Mouse (Mus musculus) neural tube, embryonic 15.5 days (tissue): ENCODE measurements around the gene Mbd5. TPM values are rescaled to one million over a fixed set of nuclear protein-coding genes. Genes with fewer than 3 reads are reported as not detected.

Experiments
- ATAC-seq: fragments of 200-750 bp; cut with Nextera tagmentation; 2 replicates; pipeline ENCODE4 v1.8.0; 2017; ENCODE audit warnings: mild to moderate bottlenecking, moderate TSS enrichment, moderate library complexity; ENCODE audit not compliant: low FRiP score
- H3K27ac ChIP-seq: fragments of 300-500 bp; sonication (generic); replicated peaks from 2 replicates; pipeline ENCODE4 v1.5.1; 2015; ENCODE audit warnings: mild to moderate bottlenecking, inconsistent platforms
- H3K27me3 ChIP-seq: fragments of 300-500 bp; sonication (generic); replicated peaks from 2 replicates; pipeline ENCODE4 v1.6.1; 2015; ENCODE audit warnings: inconsistent platforms
- H3K36me3 ChIP-seq: fragments of 300-500 bp; sonication (generic); 2 replicates; pipeline ENCODE4 v1.6.1; 2015; ENCODE audit warnings: inconsistent platforms
- H3K4me1 ChIP-seq: fragments of 300-500 bp; sonication (generic); 2 replicates; pipeline ENCODE4 v1.6.1; 2015; ENCODE audit warnings: inconsistent platforms
- H3K4me2 ChIP-seq: fragments of 300-500 bp; sonication (generic); 2 replicates; pipeline ENCODE4 v1.6.1; 2015; ENCODE audit warnings: inconsistent platforms, mild to moderate bottlenecking, moderate library complexity
- H3K4me3 ChIP-seq: fragments of 300-500 bp; sonication (generic); replicated peaks from 2 replicates; pipeline ENCODE4 v1.5.1; 2015; ENCODE audit warnings: mild to moderate bottlenecking, inconsistent platforms
- H3K9ac ChIP-seq: fragments of 300-500 bp; sonication (generic); replicated peaks from 2 replicates; pipeline ENCODE4 v1.6.1; 2015; ENCODE audit warnings: mild to moderate bottlenecking, inconsistent platforms
- H3K9me3 ChIP-seq: fragments of 300-500 bp; sonication (generic); replicated peaks from 2 replicates; pipeline ENCODE4 v1.6.1; 2016; ENCODE audit warnings: inconsistent platforms
- WGBS: fragments of 180-500 bp; shearing (Covaris S2); methylation state at CpG from one replicate; pipeline ENCODE4 v1.1.7; 2015; ENCODE audit warnings: mixed read lengths; 5-methylcytosine and 5-hydroxymethylcytosine counted together
- polyA plus RNA-seq: library from polyadenylated mRNA; unstranded; fragments of >200 nt; fragmentation: Nextera tagmentation; extraction: Ambion mirVana; gene quantifications from 2 replicates; pipeline ENCODE4 v1.2.1, GENCODE M21; 2015

Mbd5 gene
- polyA plus RNA-seq, 1 experiment from 2014 or later, result 35.4 TPM

- no peaks in the 10 kb centered on the region for H3K9me3 ChIP-seq
- H3K4me1 ChIP-seq, result no peaks in the 10 kb centered on the region
- H3K4me3 ChIP-seq, result no peak overlapping the region
- no peak overlapping the region for H3K27ac ChIP-seq
- no peak for ATAC-seq
- H3K4me2 ChIP-seq, result no peak overlapping the region
- WGBS, result 59% methylated on average over 5 of the region's 5 CpGs
- no peak overlapping the region for H3K9ac ChIP-seq
- H3K27me3 ChIP-seq, result no peaks in the 10 kb centered on the region
- no peaks in the 10 kb centered on the region for H3K36me3 ChIP-seq
These were observed 400.5 kb downstream of the Mbd5 start for GRCm38 (mm10) chr2:49349813-49350212.

GRCm38 (mm10) chr2:49350852-49351251, 401.5 kb downstream of the Mbd5 start:
- WGBS, result 91% methylated on average over 4 of the region's 4 CpGs
- no peaks in the 10 kb centered on the region for H3K36me3 ChIP-seq
- no peak overlapping the region for H3K4me2 ChIP-seq
- no peaks in the 10 kb centered on the region for H3K27me3 ChIP-seq
- ATAC-seq, result no peak
- H3K4me1 ChIP-seq, result no peaks in the 10 kb centered on the region
- H3K27ac ChIP-seq, result no peak overlapping the region
- H3K9me3 ChIP-seq, result no peaks in the 10 kb centered on the region
- no peak overlapping the region for H3K4me3 ChIP-seq
- H3K9ac ChIP-seq, result no peak overlapping the region

- ATAC-seq, result no peak
These were observed 404.8 kb downstream of the Mbd5 start for GRCm38 (mm10) chr2:49354066-49354465.

GRCm38 (mm10) chr2:49355867-49356266, 406.6 kb downstream of the Mbd5 start:
- no peak overlapping the region for H3K4me3 ChIP-seq
- H3K4me2 ChIP-seq, result no peak overlapping the region
- no peaks in the 10 kb centered on the region for H3K27me3 ChIP-seq
- no peaks in the 10 kb centered on the region for H3K9me3 ChIP-seq
- H3K4me1 ChIP-seq, result no peaks in the 10 kb centered on the region
- no peak overlapping the region for H3K9ac ChIP-seq
- no peaks in the 10 kb centered on the region for H3K36me3 ChIP-seq
- WGBS, result 90% methylated on average over 8 of the region's 8 CpGs
- no peak overlapping the region for H3K27ac ChIP-seq
- ATAC-seq, result no peak

More at GRCm38 (mm10) chr2:49354066-49354465, 404.8 kb downstream of the Mbd5 start:
- Histone ChIP-seq H3K9me3 (no peaks in the 10 kb centered on the region), H3K4me1 (no peaks in the 10 kb centered on the region), H3K9ac (no peak overlapping the region), H3K4me2 (no peak overlapping the region), H3K27ac (no peak overlapping the region), H3K4me3 (no peak overlapping the region), H3K36me3 (no peaks in the 10 kb centered on the region), H3K27me3 (no peaks in the 10 kb centered on the region)
- whole genome bisulfite sequencing, result 97% methylated on average over 1 of the region's 1 CpGs

GRCm38 (mm10) chr2:49358128-49358814, 409.0 kb downstream of the Mbd5 start:
- Histone ChIP-seq H3K9ac (no peak overlapping the region), H3K4me1 (no peaks in the 10 kb centered on the region), H3K27me3 (no peaks in the 10 kb centered on the region), H3K36me3 (no peaks in the 10 kb centered on the region), H3K4me2 (no peak overlapping the region), H3K4me3 (no peak overlapping the region), H3K27ac (no peak overlapping the region), H3K9me3 (no peaks in the 10 kb centered on the region)
- ATAC-seq, result no peak
- WGBS, result 81% methylated on average over 7 of the region's 7 CpGs

GRCm38 (mm10) chr2:49358839-49359520, 409.7 kb downstream of the Mbd5 start:
- no peaks in the 10 kb centered on the region for H3K27me3 ChIP-seq
- 59% methylated on average over 4 of the region's 4 CpGs for WGBS
- H3K9ac ChIP-seq, result no peak overlapping the region
- ATAC-seq, result no peak
- H3K27ac ChIP-seq, result no peak overlapping the region
- H3K4me1 ChIP-seq, result no peaks in the 10 kb centered on the region
- no peaks in the 10 kb centered on the region for H3K36me3 ChIP-seq
- H3K9me3 ChIP-seq, result no peaks in the 10 kb centered on the region
- no peak overlapping the region for H3K4me3 ChIP-seq
- H3K4me2 ChIP-seq, result no peak overlapping the region

GRCm38 (mm10) chr2:49359706-49360105, 410.4 kb downstream of the Mbd5 start:
- Histone ChIP-seq H3K27me3 (no peaks in the 10 kb centered on the region), H3K9ac (no peak overlapping the region), H3K9me3 (no peaks in the 10 kb centered on the region), H3K4me1 (no peaks in the 10 kb centered on the region), H3K27ac (no peak overlapping the region), H3K36me3 (no peaks in the 10 kb centered on the region), H3K4me2 (no peak overlapping the region), H3K4me3 (no peak overlapping the region)
- WGBS, result 74% methylated on average over 4 of the region's 4 CpGs
- no peak for ATAC-seq

- Histone ChIP-seq H3K27me3 (no peaks in the 10 kb centered on the region), H3K27ac (no peak overlapping the region), H3K4me2 (no peak overlapping the region), H3K9ac (no peak overlapping the region), H3K9me3 (no peaks in the 10 kb centered on the region), H3K4me1 (no peaks in the 10 kb centered on the region), H3K4me3 (no peak overlapping the region), H3K36me3 (no peaks in the 10 kb centered on the region)
- no peak for ATAC-seq
- 49% methylated on average over 5 of the region's 5 CpGs for WGBS
These were observed 415.2 kb downstream of the Mbd5 start for GRCm38 (mm10) chr2:49364546-49364945.

GRCm38 (mm10) chr2:49366878-49367545, 417.7 kb downstream of the Mbd5 start:
- H3K4me3 ChIP-seq, result no peak overlapping the region
- WGBS, result 91% methylated on average over 14 of the region's 14 CpGs
- no peaks in the 10 kb centered on the region for H3K36me3 ChIP-seq
- H3K9me3 ChIP-seq, result no peaks in the 10 kb centered on the region
- H3K4me1 ChIP-seq, result no peaks in the 10 kb centered on the region
- no peak overlapping the region for H3K9ac ChIP-seq
- no peak for ATAC-seq
- no peaks in the 10 kb centered on the region for H3K27me3 ChIP-seq
- H3K4me2 ChIP-seq, result no peak overlapping the region
- no peak overlapping the region for H3K27ac ChIP-seq

GRCm38 (mm10) chr2:49367546-49367917, 418.2 kb downstream of the Mbd5 start:
- Histone ChIP-seq H3K9ac (no peak overlapping the region), H3K27me3 (no peaks in the 10 kb centered on the region), H3K4me3 (no peak overlapping the region), H3K27ac (no peak overlapping the region), H3K4me1 (no peaks in the 10 kb centered on the region), H3K9me3 (no peaks in the 10 kb centered on the region), H3K4me2 (no peak overlapping the region), H3K36me3 (no peaks in the 10 kb centered on the region)
- ATAC-seq, result no peak
- 76% methylated on average over 17 of the region's 17 CpGs for WGBS

GRCm38 (mm10) chr2:49371632-49372031, 422.3 kb downstream of the Mbd5 start:
- ATAC-seq, result no peak
- Histone ChIP-seq H3K36me3 (no peaks in the 10 kb centered on the region), H3K4me2 (no peak overlapping the region), H3K4me1 (no peaks in the 10 kb centered on the region), H3K27me3 (no peaks in the 10 kb centered on the region), H3K9ac (no peak overlapping the region), H3K9me3 (no peaks in the 10 kb centered on the region), H3K4me3 (no peak overlapping the region), H3K27ac (no peak overlapping the region)
- 50% methylated on average over 5 of the region's 5 CpGs for WGBS

- Histone ChIP-seq H3K27ac (no peak overlapping the region), H3K36me3 (no peaks in the 10 kb centered on the region), H3K4me3 (no peak overlapping the region), H3K9ac (no peak overlapping the region), H3K9me3 (no peaks in the 10 kb centered on the region), H3K27me3 (no peaks in the 10 kb centered on the region), H3K4me2 (no peak overlapping the region), H3K4me1 (no peaks in the 10 kb centered on the region)
- no peak for ATAC-seq
- 66% methylated on average over 3 of the region's 3 CpGs for WGBS
These were observed 423.3 kb downstream of the Mbd5 start for GRCm38 (mm10) chr2:49372586-49372985.
